Mouse (Mus musculus) forebrain, embryonic 12.5 days (tissue): ENCODE measurements around the gene Zfp36l2. TPM values are rescaled to one million over a fixed set of nuclear protein-coding genes. Genes with fewer than 3 reads are reported as not detected.

ENCODE experiments used
- ATAC-seq: fragments of 200-750 bp; cut with Nextera tagmentation; 2 replicates; pipeline ENCODE4 v1.8.0; 2017; ENCODE audit warnings: moderate TSS enrichment; ENCODE audit not compliant: low FRiP score
- H3K27ac ChIP-seq: fragments of 300-500 bp; sonication (generic); 2 replicates; pipeline ENCODE4 v1.5.1; 2016; ENCODE audit warnings: mild to moderate bottlenecking
- H3K27me3 ChIP-seq: fragments of 300-500 bp; sonication (generic); 2 replicates; pipeline ENCODE4 v1.6.1; 2016; ENCODE audit warnings: mild to moderate bottlenecking
- H3K36me3 ChIP-seq: fragments of 300-500 bp; sonication (generic); replicated peaks from 2 replicates; pipeline ENCODE4 v1.6.1; 2016; ENCODE audit warnings: mild to moderate bottlenecking
- H3K4me1 ChIP-seq: fragments of 300-500 bp; sonication (generic); 2 replicates; pipeline ENCODE4 v1.6.1; 2016
- H3K4me2 ChIP-seq: fragments of 300-500 bp; sonication (generic); 2 replicates; pipeline ENCODE4 v1.6.1; 2016; ENCODE audit warnings: mild to moderate bottlenecking, moderate library complexity
- H3K4me3 ChIP-seq: fragments of 300-500 bp; sonication (generic); replicated peaks from 2 replicates; pipeline ENCODE4 v1.5.1; 2016; ENCODE audit warnings: mild to moderate bottlenecking
- H3K9ac ChIP-seq: fragments of 300-500 bp; sonication (generic); 2 replicates; pipeline ENCODE4 v1.6.1; 2016; ENCODE audit warnings: mild to moderate bottlenecking
- H3K9me3 ChIP-seq: fragments of 300-500 bp; sonication (generic); 2 replicates; pipeline ENCODE4 v1.6.1; 2016
- WGBS: fragments of 180-500 bp; shearing (Covaris S2); methylation state at CpG from one replicate; pipeline ENCODE4 v1.1.7; 2016; 5-methylcytosine and 5-hydroxymethylcytosine counted together
- polyA plus RNA-seq: library from polyadenylated mRNA; unstranded; fragments of >200 nt; fragmentation: Nextera tagmentation; extraction: Ambion mirVana; gene quantifications from 2 replicates; pipeline ENCODE4 v1.2.1, GENCODE M21; 2016

The Zfp36l2 gene
- polyA plus RNA-seq, 1 experiment from 2014 or later, result 10.6 TPM

- Histone ChIP-seq H3K27me3 (peaks cover 5% of the 10 kb centered on the region; the same call in 1 of the 2 replicates), H3K36me3 (peaks cover 7% of the 10 kb centered on the region; the same call in 1 of the 2 replicates), H3K27ac (peak overlapping the region; percentile 56), H3K4me2 (peak overlapping the region; percentile 47), H3K4me1 (peaks cover 47% of the 10 kb centered on the region), H3K9me3 (no peaks in the 10 kb centered on the region), H3K9ac (peak overlapping the region; percentile 41), H3K4me3 (peak overlapping the region; percentile 18; the same call in 1 of the 2 replicates)
- WGBS, result 34% methylated on average over 16 of the region's 16 CpGs
- no peak for ATAC-seq
Observed at GRCm38 (mm10) chr17:84182311-84183271, 5.2 kb downstream of the Zfp36l2 start.

GRCm38 (mm10) chr17:84181502-84182310, 6.0 kb downstream of the Zfp36l2 start:
- H3K4me2 ChIP-seq, result no peak overlapping the region
- 76% methylated on average over 18 of the region's 18 CpGs for WGBS
- H3K9ac ChIP-seq, result no peak overlapping the region
- no peaks in the 10 kb centered on the region for H3K9me3 ChIP-seq
- H3K36me3 ChIP-seq, result peaks cover 7% of the 10 kb centered on the region; the same call in 1 of the 2 replicates
- no peak for ATAC-seq
- no peak overlapping the region for H3K4me3 ChIP-seq
- peaks cover 5% of the 10 kb centered on the region; the same call in 1 of the 2 replicates for H3K27me3 ChIP-seq
- peak overlapping the region; percentile 20; the same call in 1 of the 2 replicates for H3K27ac ChIP-seq
- peaks cover 43% of the 10 kb centered on the region for H3K4me1 ChIP-seq

- Histone ChIP-seq H3K4me2 (no peak overlapping the region), H3K9ac (no peak overlapping the region), H3K4me3 (no peak overlapping the region), H3K9me3 (no peaks in the 10 kb centered on the region), H3K27me3 (no peaks in the 10 kb centered on the region), H3K36me3 (peaks cover 1% of the 10 kb centered on the region; the same call in 1 of the 2 replicates), H3K27ac (no peak overlapping the region), H3K4me1 (peaks cover 35% of the 10 kb centered on the region)
- 57% methylated on average over 11 of the region's 11 CpGs for WGBS
- no peak for ATAC-seq
Observed at GRCm38 (mm10) chr17:84180715-84181501, 6.8 kb downstream of the Zfp36l2 start.

GRCm38 (mm10) chr17:84179973-84180365, 7.8 kb downstream of the Zfp36l2 start:
- WGBS, result 82% methylated on average over 4 of the region's 4 CpGs
- H3K9ac ChIP-seq, result no peak overlapping the region
- no peak overlapping the region for H3K4me3 ChIP-seq
- H3K4me1 ChIP-seq, result peaks cover 31% of the 10 kb centered on the region
- peaks cover 4% of the 10 kb centered on the region; the same call in 1 of the 2 replicates for H3K9me3 ChIP-seq
- H3K36me3 ChIP-seq, result no peaks in the 10 kb centered on the region
- H3K27me3 ChIP-seq, result no peaks in the 10 kb centered on the region
- no peak overlapping the region for H3K4me2 ChIP-seq
- ATAC-seq, result no peak
- H3K27ac ChIP-seq, result no peak overlapping the region

GRCm38 (mm10) chr17:84179026-84179972, 8.4 kb downstream of the Zfp36l2 start:
- Histone ChIP-seq H3K9me3 (peaks cover 4% of the 10 kb centered on the region; the same call in 1 of the 2 replicates), H3K4me2 (no peak overlapping the region), H3K4me3 (no peak overlapping the region), H3K27me3 (no peaks in the 10 kb centered on the region), H3K27ac (no peak overlapping the region), H3K4me1 (peaks cover 29% of the 10 kb centered on the region), H3K9ac (no peak overlapping the region), H3K36me3 (no peaks in the 10 kb centered on the region)
- no peak for ATAC-seq
- 91% methylated on average over 17 of the region's 17 CpGs for WGBS

GRCm38 (mm10) chr17:84177481-84177880, 10.3 kb downstream of the Zfp36l2 start:
- ATAC-seq, result no peak
- Histone ChIP-seq H3K27ac (no peak overlapping the region), H3K36me3 (no peaks in the 10 kb centered on the region), H3K9ac (no peak overlapping the region), H3K4me1 (peaks cover 16% of the 10 kb centered on the region), H3K4me2 (no peak overlapping the region), H3K27me3 (no peaks in the 10 kb centered on the region), H3K9me3 (peaks cover 4% of the 10 kb centered on the region; the same call in 1 of the 2 replicates), H3K4me3 (no peak overlapping the region)
- 47% methylated on average over 8 of the region's 8 CpGs for WGBS

GRCm38 (mm10) chr17:84176446-84176845, 11.3 kb downstream of the Zfp36l2 start:
- H3K9me3 ChIP-seq, result peaks cover 4% of the 10 kb centered on the region; the same call in 1 of the 2 replicates
- WGBS, result 88% methylated on average over 7 of the region's 7 CpGs
- H3K9ac ChIP-seq, result no peak overlapping the region
- no peaks in the 10 kb centered on the region for H3K27me3 ChIP-seq
- no peak overlapping the region for H3K27ac ChIP-seq
- ATAC-seq, result no peak
- H3K36me3 ChIP-seq, result no peaks in the 10 kb centered on the region
- peaks cover 10% of the 10 kb centered on the region for H3K4me1 ChIP-seq
- no peak overlapping the region for H3K4me3 ChIP-seq
- H3K4me2 ChIP-seq, result no peak overlapping the region

GRCm38 (mm10) chr17:84175196-84175595, 12.6 kb downstream of the Zfp36l2 start:
- ATAC-seq, result no peak
- no peak overlapping the region for H3K27ac ChIP-seq
- 97% methylated on average over 16 of the region's 17 CpGs for WGBS
- no peaks in the 10 kb centered on the region for H3K4me1 ChIP-seq
- H3K9ac ChIP-seq, result no peak overlapping the region
- no peak overlapping the region for H3K4me3 ChIP-seq
- H3K36me3 ChIP-seq, result no peaks in the 10 kb centered on the region
- H3K27me3 ChIP-seq, result no peaks in the 10 kb centered on the region
- H3K9me3 ChIP-seq, result peaks cover 4% of the 10 kb centered on the region; the same call in 1 of the 2 replicates
- no peak overlapping the region for H3K4me2 ChIP-seq

GRCm38 (mm10) chr17:84167377-84167776, 20.4 kb downstream of the Zfp36l2 start:
- H3K36me3 ChIP-seq, result no peaks in the 10 kb centered on the region
- no peak for ATAC-seq
- no peak overlapping the region for H3K9ac ChIP-seq
- no peaks in the 10 kb centered on the region for H3K4me1 ChIP-seq
- H3K27me3 ChIP-seq, result no peaks in the 10 kb centered on the region
- no peak overlapping the region for H3K4me2 ChIP-seq
- H3K4me3 ChIP-seq, result no peak overlapping the region
- WGBS, result 94% methylated on average over 4 of the region's 4 CpGs
- H3K9me3 ChIP-seq, result no peaks in the 10 kb centered on the region
- no peak overlapping the region for H3K27ac ChIP-seq

GRCm38 (mm10) chr17:84166135-84166860, 21.4 kb downstream of the Zfp36l2 start:
- no peak overlapping the region for H3K4me2 ChIP-seq
- H3K36me3 ChIP-seq, result no peaks in the 10 kb centered on the region
- no peak overlapping the region for H3K27ac ChIP-seq
- ATAC-seq, result no peak
- H3K4me1 ChIP-seq, result peaks cover 4% of the 10 kb centered on the region; the same call in 1 of the 2 replicates
- no peaks in the 10 kb centered on the region for H3K9me3 ChIP-seq
- no peak overlapping the region for H3K9ac ChIP-seq
- 90% methylated on average over 9 of the region's 9 CpGs for WGBS
- no peaks in the 10 kb centered on the region for H3K27me3 ChIP-seq
- H3K4me3 ChIP-seq, result no peak overlapping the region
